Mouse (Mus musculus): Measurements from ENCODE around the gene Wbp2nl.

DNA sequence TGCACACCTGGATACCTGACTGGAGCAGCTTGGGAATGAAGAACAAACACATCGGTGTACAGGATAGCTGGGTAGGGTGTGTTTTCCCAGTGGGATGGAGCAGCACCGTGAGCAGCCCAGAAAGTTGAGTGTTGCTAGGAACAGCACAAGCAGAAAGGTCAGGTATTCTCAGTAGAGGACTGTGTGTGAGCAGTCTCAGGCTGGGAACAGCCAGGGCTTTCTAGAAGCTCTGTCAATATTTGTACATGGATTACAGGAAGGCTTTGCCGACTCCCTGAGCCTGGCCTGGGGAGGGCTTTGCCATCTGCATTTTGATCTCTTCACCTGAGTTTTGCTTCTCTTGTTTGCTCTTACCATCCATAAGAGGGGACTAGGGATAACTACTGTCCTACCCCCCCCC is 8.4 kb downstream of the Wbp2nl start:
- no peak for TF ChIP-seq USF1 (IDR thresholded peaks at IDR 0.05; ENCODE audit: low read depth, low read length)
- TF ChIP-seq MAZ (IDR thresholded peaks at IDR 0.05; ENCODE audit: low read depth, low read length), result no peak
